Mouse (Mus musculus) spleen, adult 2 months (tissue): ENCODE measurements around the gene Lrrc29.

Experiments
- CTCF ChIP-seq: fragments of 200-500 bp; IDR thresholded peaks from 2 replicates; pipeline ENCODE4 v1.5.1; 2011; ENCODE audit warnings: mild to moderate bottlenecking, inconsistent platforms; ENCODE audit not compliant: insufficient read depth, insufficient read length, insufficient replicate concordance; ENCODE audit errors: extremely low read depth
- POLR2A ChIP-seq: fragments of 200-500 bp; IDR thresholded peaks from 2 replicates; pipeline ENCODE4 v1.6.1; 2011; ENCODE audit warnings: low read depth, low read length, inconsistent platforms

GRCm38 (mm10) chr8:105298351-105299252 is 27.5 kb downstream of the Lrrc29 start:
- TF ChIP-seq CTCF = no peak
- TF ChIP-seq POLR2A = no peak
